Mouse (Mus musculus) CH12.LX (cell line): ENCODE measurements around the gene Sbf2. TPM values are rescaled to one million over a fixed set of nuclear protein-coding genes. Genes with fewer than 3 reads are reported as not detected.

ENCODE experiments used
- DNase-seq: peaks from one replicate; pipeline ENCODE4 v3.0.0-alpha.2; 2013; ENCODE audit errors: extremely low read depth
- H3K27ac ChIP-seq: 2 replicates; pipeline ENCODE4 v1.5.1; 2012; ENCODE audit warnings: low read depth, mild to moderate bottlenecking, control low read depth, moderate library complexity; ENCODE audit not compliant: insufficient read depth
- H3K27me3 ChIP-seq: replicated peaks from 2 replicates; pipeline ENCODE3; 2012; ENCODE audit warnings: inconsistent platforms
- H3K36me3 ChIP-seq, 2 experiments: replicated peaks in 1 of 2; 2 replicates each; pipeline versions ENCODE3 to v1.6.1; 2012; ENCODE audit warnings: inconsistent platforms in 1 of 2, low read length in 1 of 2, mild to moderate bottlenecking in 1 of 2, mixed read lengths in 1 of 2, moderate library complexity in 1 of 2; ENCODE audit not compliant: control insufficient read depth in 1 of 2, insufficient read depth in 1 of 2
- H3K4me1 ChIP-seq, 2 experiments: 2 replicates each; pipeline ENCODE4 v1.6.1; 2012; ENCODE audit warnings: inconsistent platforms in 1 of 2, moderate library complexity in 1 of 2; ENCODE audit not compliant: insufficient read depth in 2 of 2, control insufficient read depth in 1 of 2
- H3K4me2 ChIP-seq: 2 replicates; pipeline ENCODE4 v1.6.1; 2012; ENCODE audit warnings: low read depth, mild to moderate bottlenecking, control low read depth; ENCODE audit not compliant: poor library complexity, insufficient read depth, severe bottlenecking
- H3K4me3 ChIP-seq, 3 experiments: fragments of 150-350 bp in 1 of 3; sonication (generic) in 1 of 3; replicated peaks in 1 of 3; 2 replicates each; pipeline versions ENCODE3 to v1.5.1; 2011 to 2012; ENCODE audit warnings: low read depth in 2 of 3, low read length in 2 of 3, mild to moderate bottlenecking in 2 of 3, moderate library complexity in 2 of 3, control low read depth in 1 of 3, improper control_type of control experiment in 1 of 3, inconsistent platforms in 1 of 3, mixed read lengths in 1 of 3; ENCODE audit not compliant: poor library complexity in 1 of 3
- H3K79me2 ChIP-seq: replicated peaks from 2 replicates; pipeline ENCODE4 v1.6.1; 2012; ENCODE audit warnings: mild to moderate bottlenecking, moderate library complexity; ENCODE audit not compliant: control insufficient read depth, poor library complexity, insufficient read depth, severe bottlenecking; ENCODE audit errors: extremely low read depth
- H3K9ac ChIP-seq: 2 replicates; pipeline ENCODE4 v1.6.1; 2012; ENCODE audit warnings: low read depth, mild to moderate bottlenecking, control low read depth, moderate library complexity; ENCODE audit not compliant: insufficient read depth
- H3K9me3 ChIP-seq: replicated peaks from 2 replicates; pipeline ENCODE3; 2012; ENCODE audit warnings: low read length, inconsistent platforms, mixed read lengths
- CTCF ChIP-seq, 2 experiments: IDR thresholded peaks in 1 of 2; conservative IDR thresholded peaks in 1 of 2; 2 replicates each; pipeline ENCODE4 v1.5.1; 2011 to 2012; ENCODE audit warnings: low read depth in 2 of 2, low read length in 2 of 2, improper control_type of control experiment in 1 of 2, inconsistent platforms in 1 of 2, mild to moderate bottlenecking in 1 of 2, moderate library complexity in 1 of 2
- ELF1 ChIP-seq: IDR thresholded peaks from 2 replicates; pipeline ENCODE4 v1.6.1; 2014; ENCODE audit warnings: low read depth, mild to moderate bottlenecking, inconsistent platforms, low read length, improper control_type of control experiment
- HCFC1 ChIP-seq: IDR thresholded peaks from 2 replicates; pipeline ENCODE4 v1.6.1; 2012; ENCODE audit warnings: low read depth, mild to moderate bottlenecking, inconsistent platforms, low read length, improper control_type of control experiment
- JUN ChIP-seq: IDR thresholded peaks from 2 replicates; pipeline ENCODE4 v1.6.1; 2011; ENCODE audit warnings: low read depth, mild to moderate bottlenecking, low read length, improper control_type of control experiment, moderate library complexity; ENCODE audit not compliant: insufficient read depth
- KAT2A ChIP-seq: IDR thresholded peaks from 2 replicates; pipeline ENCODE4 v1.6.1; 2012; ENCODE audit warnings: low read length, improper control_type of control experiment, inconsistent platforms; ENCODE audit not compliant: insufficient replicate concordance
- MAX ChIP-seq: IDR thresholded peaks from 2 replicates; pipeline ENCODE4 v1.6.1; 2011; ENCODE audit warnings: low read length, improper control_type of control experiment
- MEF2A ChIP-seq: IDR thresholded peaks from 2 replicates; pipeline ENCODE4 v1.6.1; 2014; ENCODE audit warnings: low read depth, mild to moderate bottlenecking, inconsistent platforms, low read length, improper control_type of control experiment, borderline replicate concordance
- MXI1 ChIP-seq: IDR thresholded peaks from 2 replicates; pipeline ENCODE4 v1.6.1; 2011; ENCODE audit warnings: mild to moderate bottlenecking, low read depth, low read length, improper control_type of control experiment
- NRF1 ChIP-seq: IDR thresholded peaks from 2 replicates; pipeline ENCODE4 v1.6.1; 2014; ENCODE audit warnings: low read depth, mild to moderate bottlenecking, inconsistent platforms, low read length, improper control_type of control experiment, moderate library complexity
- PAX5 ChIP-seq: IDR thresholded peaks from 2 replicates; pipeline ENCODE4 v1.6.1; 2012; ENCODE audit warnings: low read length, inconsistent platforms, mixed read lengths
- POLR2A ChIP-seq: IDR thresholded peaks from 2 replicates; pipeline ENCODE4 v1.6.1; 2011; ENCODE audit warnings: low read depth, mild to moderate bottlenecking, improper control_type of control experiment, low read length
- POLR2AphosphoS2 ChIP-seq: IDR thresholded peaks from 2 replicates; pipeline ENCODE4 v1.6.1; 2011; ENCODE audit warnings: low read depth, low read length, improper control_type of control experiment
- RAD21 ChIP-seq: IDR thresholded peaks from 2 replicates; pipeline ENCODE4 v1.6.1; 2011; ENCODE audit warnings: low read depth, mild to moderate bottlenecking, low read length, improper control_type of control experiment, moderate library complexity
- RCOR1 ChIP-seq: conservative IDR thresholded peaks from 2 replicates; pipeline ENCODE4 v1.6.1; 2012; ENCODE audit warnings: low read depth, mild to moderate bottlenecking, inconsistent platforms, low read length, improper control_type of control experiment
- SIN3A ChIP-seq: IDR thresholded peaks from 2 replicates; pipeline ENCODE4 v1.6.1; 2012; ENCODE audit warnings: low read length, improper control_type of control experiment, inconsistent platforms
- SMC3 ChIP-seq: IDR thresholded peaks from 2 replicates; pipeline ENCODE4 v1.6.1; 2011; ENCODE audit warnings: low read depth, low read length, improper control_type of control experiment
- UBTF ChIP-seq: IDR thresholded peaks from 2 replicates; pipeline ENCODE4 v1.6.1; 2012; ENCODE audit warnings: low read depth, mild to moderate bottlenecking, inconsistent platforms, low read length, improper control_type of control experiment, moderate library complexity
- ZC3H11A ChIP-seq: IDR thresholded peaks from 2 replicates; pipeline ENCODE4 v1.6.1; 2012; ENCODE audit warnings: low read depth, mild to moderate bottlenecking, inconsistent platforms, low read length, improper control_type of control experiment
- ZKSCAN1 ChIP-seq: IDR thresholded peaks from 2 replicates; pipeline ENCODE4 v1.6.1; 2012; ENCODE audit warnings: low read depth, inconsistent platforms, low read length, improper control_type of control experiment, borderline replicate concordance
- ZMIZ1 ChIP-seq: IDR thresholded peaks from 2 replicates; pipeline ENCODE4 v1.6.1; 2012; ENCODE audit warnings: low read depth, mild to moderate bottlenecking, inconsistent platforms, low read length, improper control_type of control experiment
- ZNF384 ChIP-seq: IDR thresholded peaks from 2 replicates; pipeline ENCODE4 v1.6.1; 2012; ENCODE audit warnings: low read depth, low read length, improper control_type of control experiment, inconsistent platforms
- dilution Hi-C: fragments of 300-500 bp; cut with MboI; formaldehyde crosslinking; loops from 2 replicates; pipeline ENCODE4 v1.14.3; 2020; ENCODE audit warnings: low sequenced_read_pairs; ENCODE audit not compliant: extremely low pct_unique_long_range_greater_than_20kb, extremely low pct_ligation_motif_present
- in situ Hi-C: fragments of 300-500 bp; cut with MboI; formaldehyde crosslinking; loops from 3 replicates; pipeline ENCODE4 v1.14.3; 2019; ENCODE audit warnings: low sequenced_read_pairs, low pct_ligation_motif_present, low pct_unique_long_range_greater_than_20kb, mixed read lengths
- polyA plus RNA-seq: library from polyadenylated mRNA; unstranded; fragments of >175 nt; gene quantifications from 2 replicates; pipeline ENCODE4 v1.2.1, GENCODE M21; 2012; ENCODE audit warnings: low read depth; ENCODE audit not compliant: insufficient read length
- total RNA-seq, 2 experiments: library from RNA; depleted of rRNA; stranded (reverse); fragments of 300-350 nt in 1 of 2; fragments of >200 nt in 1 of 2; gene quantifications; 2 replicates each; pipeline ENCODE4 v1.2.3; 2012 to 2014

Sbf2 gene
- total and polyA plus RNA-seq, 3 experiments: 9.5 to 21.5 (median 11.4) TPM

GRCm38 (mm10) chr7:110267014-110267413 is 347.7 kb downstream of the Sbf2 start (continued):
- TF ChIP-seq JUN: no peak
- TF ChIP-seq MAX: no peak
- peak; percentile 4 for TF ChIP-seq RAD21
- no peak for TF ChIP-seq NRF1
- TF ChIP-seq HCFC1: 0 out of 2 replicates have a peak, but pooled peaks have one; percentile 5
- peak; percentile 81; the same call in 1 of the 2 replicates for TF ChIP-seq MEF2A

GRCm38 (mm10) chr7:110265796-110266195 is 348.9 kb downstream of the Sbf2 start:
- no peak overlapping the region; the same call in 1 of the 2 replicates for H3K9ac ChIP-seq
- peaks cover 64% of the 10 kb centered on the region for H3K79me2 ChIP-seq
- no peaks in the 10 kb centered on the region for H3K9me3 ChIP-seq
- dilution Hi-C loops (no loop called here), in situ Hi-C loops (loop anchor here (10.0 kb wide), 1 partner anchor 101 kb away; no protein-coding TSS in a partner anchor)
- H3K4me3 ChIP-seq: no peak overlapping the region
- peak overlapping the region; percentile 38; the same call in 1 of the 2 replicates for H3K4me2 ChIP-seq
- H3K27ac ChIP-seq: peak overlapping the region; percentile 68; the same call in 1 of the 2 replicates
- TF ChIP-seq RCOR1: no peak
- peak; percentile 87 for TF ChIP-seq SMC3
- peak; percentile 79 to 93 for TF ChIP-seq CTCF (conservative IDR thresholded peaks at IDR 0.05 in 1 of 2, IDR thresholded peaks at IDR 0.05 in 1 of 2; ENCODE audit: low read depth in 2 of 2, low read length in 2 of 2)
- no peak for TF ChIP-seq ZKSCAN1
- peak; percentile 86 for TF ChIP-seq RAD21
- TF ChIP-seq POLR2AphosphoS2: no peak
- peak; percentile 50; the same call in 1 of the 2 replicates for TF ChIP-seq MEF2A
- 0 out of 2 replicates have a peak, but pooled peaks have one; percentile 4 for TF ChIP-seq MAX
- peak; percentile 28; the same call in 1 of the 2 replicates for TF ChIP-seq HCFC1
- TF ChIP-seq POLR2A: 0 out of 2 replicates have a peak, but pooled peaks have one; percentile 8
- TF ChIP-seq ZNF384: peak; percentile 33; the same call in 1 of the 2 replicates
- peak; percentile 44; the same call in 1 of the 2 replicates for TF ChIP-seq SIN3A
- TF ChIP-seq MXI1: peak; percentile 60; the same call in 1 of the 2 replicates
- TF ChIP-seq ZMIZ1: 0 out of 2 replicates have a peak, but pooled peaks have one; percentile 13
- TF ChIP-seq ZC3H11A: peak; percentile 15; the same call in 1 of the 2 replicates
- no peak for TF ChIP-seq JUN
- no peak for TF ChIP-seq UBTF
- TF ChIP-seq PAX5: no peak
- peak; percentile 38; the same call in 1 of the 2 replicates for TF ChIP-seq ELF1
- TF ChIP-seq NRF1: 0 out of 2 replicates have a peak, but pooled peaks have one; percentile 19
- TF ChIP-seq KAT2A: no peak
- TF ChIP-seq, all 38 proteins: peak for 14
- DNase-seq: peak; percentile 88
- Histone ChIP-seq H3K27me3 (no peaks in the 10 kb centered on the region), H3K4me1 (peaks cover 49 to 95% of the 10 kb centered on the region in 2 experiments), H3K36me3 (peaks cover 48 to 89% of the 10 kb centered on the region in 2 experiments)
